In the genomic region with DNA sequence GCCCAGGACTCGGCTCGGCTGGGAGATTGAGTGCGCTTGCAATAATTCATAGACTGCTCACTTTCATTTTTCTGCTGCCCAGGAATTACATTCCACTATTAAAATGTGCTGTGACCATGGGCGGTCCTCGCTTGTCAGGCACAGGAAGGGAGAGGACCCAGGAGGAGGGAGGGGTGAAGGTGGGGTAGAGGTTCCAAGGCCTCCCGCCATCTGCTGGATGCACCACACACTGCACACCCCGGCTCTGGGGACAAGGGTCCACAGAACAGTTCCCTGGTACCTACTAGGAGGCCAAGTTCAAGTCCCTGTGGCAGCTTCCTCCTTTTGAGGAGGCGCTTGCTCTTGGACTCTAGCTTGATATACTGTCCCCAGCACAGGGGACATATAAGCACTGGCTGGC, we compare ENCODE assay signal across 25 mouse cellular contexts.
A peak's percentile ranks its signal among the peaks of the same experiment; 100 is the strongest.
DNase-seq lines count a peak whose midpoint lies in the region; ATAC-seq and TF ChIP-seq lines count a peak whose summit lies in the region.
"Had no signal": no experiment of that assay in that cellular context is flagged by ENCODE, and none has a peak within 500 bp of the region (broad histone marks: within the 10 kb centered on the region; RNA-seq: fewer than 3 reads in every experiment).

No protein-coding gene starts in this region.

- TF ChIP-seq EP300 in stomach, postnatal 0 days (optimal IDR thresholded peaks at IDR 0.05), result no peak

- 62% methylated on average over 8 of the region's 8 CpGs for WGBS in kidney, adult 2 months
- WGBS in thymus, adult 2 months, result 82% methylated on average over 8 of the region's 8 CpGs
- WGBS in stomach, postnatal 0 days, result 44% methylated on average over 8 of the region's 8 CpGs
- WGBS in forebrain, embryonic 11.5 days, result 76% methylated on average over 8 of the region's 8 CpGs

- H3K9me3 ChIP-seq in stomach, postnatal 0 days (ENCODE audit: control insufficient read depth, low read length), result no peaks in the 10 kb centered on the region
- no peaks in the 10 kb centered on the region for H3K9me3 ChIP-seq in forebrain, embryonic 11.5 days (ENCODE audit: control insufficient read depth, low read length)
- H3K9me3 ChIP-seq: embryonic facial prominence, embryonic 10.5 days; forebrain, embryonic 13.5 days; limb, embryonic 12.5 days; liver, embryonic 13.5 days; megakaryocyte, embryonic 14.5 days; stomach, embryonic 15.5 days had no signal

- no peak for ATAC-seq in stomach, postnatal 0 days (ENCODE audit: low FRiP score, low TSS enrichment)
- ATAC-seq in forebrain, embryonic 11.5 days (replicated peaks; ENCODE audit: low FRiP score), result no peak
- ATAC-seq: CD4-positive, CD25-positive, alpha-beta regulatory T cell, adult 4 months; forebrain, embryonic 13.5 days; hindbrain, embryonic 16.5 days; midbrain, embryonic 16.5 days had no signal

- H3K27ac ChIP-seq in kidney, adult 2 months (ENCODE audit: insufficient read depth, low read depth, low read length), result no peak overlapping the region
- H3K27ac ChIP-seq in thymus, adult 2 months (ENCODE audit: control insufficient read depth, insufficient read depth, low read length), result no peak overlapping the region
- no peak overlapping the region for H3K27ac ChIP-seq in stomach, postnatal 0 days (replicated peaks)
- H3K27ac ChIP-seq in forebrain, embryonic 11.5 days (ENCODE audit: low read depth, low read length), result no peak overlapping the region
- H3K27ac ChIP-seq: embryonic facial prominence, embryonic 10.5 days; forebrain, embryonic 13.5 days; limb, embryonic 12.5 days; liver, embryonic 13.5 days; stomach, embryonic 15.5 days had no signal

- no peak overlapping the region for H3K9ac ChIP-seq in stomach, postnatal 0 days (ENCODE audit: low read length)
- H3K9ac ChIP-seq in forebrain, embryonic 11.5 days (ENCODE audit: low read length), result no peak overlapping the region
- H3K9ac ChIP-seq: forebrain, embryonic 13.5 days; limb, embryonic 12.5 days; liver, embryonic 13.5 days; stomach, embryonic 15.5 days had no signal

- H3K27me3 ChIP-seq in kidney, adult 2 months (replicated peaks; ENCODE audit: control insufficient read depth, insufficient read depth, low read length), result no peaks in the 10 kb centered on the region
- H3K27me3 ChIP-seq in thymus, adult 2 months (ENCODE audit: control insufficient read depth, insufficient read depth, low read length), result no peaks in the 10 kb centered on the region
- no peaks in the 10 kb centered on the region for H3K27me3 ChIP-seq in stomach, postnatal 0 days (ENCODE audit: control insufficient read depth, insufficient read depth, low read length)
- no peaks in the 10 kb centered on the region; the same call in 1 of the 2 replicates for H3K27me3 ChIP-seq in forebrain, embryonic 11.5 days (ENCODE audit: control insufficient read depth, insufficient read depth, low read length)
- H3K27me3 ChIP-seq: stomach, embryonic 15.5 days had no signal

- H3K36me3 ChIP-seq in kidney, adult 2 months (ENCODE audit: control insufficient read depth, insufficient read depth, low read length), result no peaks in the 10 kb centered on the region
- H3K36me3 ChIP-seq in thymus, adult 2 months (ENCODE audit: control insufficient read depth, insufficient read depth, low read length), result no peaks in the 10 kb centered on the region
- no peaks in the 10 kb centered on the region for H3K36me3 ChIP-seq in stomach, postnatal 0 days (ENCODE audit: control insufficient read depth, insufficient read depth, low read length)
- H3K36me3 ChIP-seq in forebrain, embryonic 11.5 days (ENCODE audit: control insufficient read depth, insufficient read depth, low read length), result no peaks in the 10 kb centered on the region
- H3K36me3 ChIP-seq: embryonic facial prominence, embryonic 10.5 days; limb, embryonic 12.5 days; liver, embryonic 13.5 days; stomach, embryonic 15.5 days had no signal

- peak; percentile 22 for DNase-seq in adrenal gland, adult 2 months
- no peak for DNase-seq in adrenal gland, adult 18-20 months (ENCODE audit: low spot score in 2 of 2)
- DNase-seq in kidney, postnatal 10 days, result peak; percentile 16
- no peak for DNase-seq in kidney, adult 2 months
- peak; percentile 35 for DNase-seq in thymus, adult 2 months
- DNase-seq in thymus, adult 18-20 months, result no peak
- no peak for DNase-seq in stomach, postnatal 0 days (ENCODE audit: low spot score)
- DNase-seq in forebrain, embryonic 11.5 days (ENCODE audit: low spot score), result no peak
- DNase-seq: cerebellum, adult 9-10 months; gastrocnemius, postnatal 10 days; heart, adult 18-20 months; heart, postnatal 4 days; kidney, adult 8-10 months; kidney, postnatal 4 days; liver, embryonic 13.5 days; lung, postnatal 14 days; right cerebral cortex, postnatal 14 days had no signal

- no peak overlapping the region for H3K4me3 ChIP-seq in kidney, adult 2 months (ENCODE audit: insufficient read depth, low read depth, low read length)
- no peak overlapping the region for H3K4me3 ChIP-seq in thymus, adult 2 months (ENCODE audit: control insufficient read depth, insufficient read depth, low read length)
- H3K4me3 ChIP-seq in stomach, postnatal 0 days (ENCODE audit: low read depth, low read length), result no peak overlapping the region
- H3K4me3 ChIP-seq in forebrain, embryonic 11.5 days (ENCODE audit: low read depth, low read length), result no peak overlapping the region
- H3K4me3 ChIP-seq: embryonic facial prominence, embryonic 10.5 days; forebrain, embryonic 13.5 days; limb, embryonic 12.5 days; liver, embryonic 13.5 days; megakaryocyte, embryonic 14.5 days; stomach, embryonic 15.5 days had no signal

- H3K4me1 ChIP-seq in kidney, adult 2 months (ENCODE audit: control insufficient read depth, insufficient read depth, low read length), result no peaks in the 10 kb centered on the region
- peaks cover 46% of the 10 kb centered on the region for H3K4me1 ChIP-seq in thymus, adult 2 months (replicated peaks; ENCODE audit: control insufficient read depth, insufficient read depth, low read length)
- no peaks in the 10 kb centered on the region for H3K4me1 ChIP-seq in stomach, postnatal 0 days (replicated peaks; ENCODE audit: control insufficient read depth, insufficient read depth)
- H3K4me1 ChIP-seq in forebrain, embryonic 11.5 days (replicated peaks; ENCODE audit: control insufficient read depth, insufficient read depth, low read length), result peaks cover 2% of the 10 kb centered on the region; the same call in 1 of the 2 replicates
- H3K4me1 ChIP-seq: liver, embryonic 13.5 days; stomach, embryonic 15.5 days had no signal

- no peak for TF ChIP-seq POLR2A in kidney, adult 2 months (IDR thresholded peaks at IDR 0.05; ENCODE audit: low read depth, low read length)
- TF ChIP-seq POLR2A in thymus, adult 2 months (IDR thresholded peaks at IDR 0.05; ENCODE audit: control insufficient read depth, extremely low read depth, insufficient read depth, low read length, poor library complexity), result no peak

- no peak for TF ChIP-seq CTCF in kidney, adult 2 months (conservative IDR thresholded peaks at IDR 0.05; ENCODE audit: insufficient read depth, insufficient read length, low read depth, low read length)
- no peak for TF ChIP-seq CTCF in thymus, adult 2 months (IDR thresholded peaks at IDR 0.05; ENCODE audit: borderline replicate concordance, control insufficient read depth, extremely low read depth, insufficient read depth, low read length, poor library complexity)
- peak; percentile 48 for TF ChIP-seq CTCF in stomach, postnatal 0 days (IDR thresholded peaks at IDR 0.05; ENCODE audit: low read depth)

- 0 out of 2 replicates have a peak overlapping the region, but pooled peaks have one; percentile 3 for H3K4me2 ChIP-seq in stomach, postnatal 0 days (replicated peaks; ENCODE audit: low read depth)
- no peak overlapping the region for H3K4me2 ChIP-seq in forebrain, embryonic 11.5 days (ENCODE audit: low read depth, low read length, severe bottlenecking)
- H3K4me2 ChIP-seq: forebrain, embryonic 13.5 days; limb, embryonic 12.5 days; liver, embryonic 13.5 days; stomach, embryonic 15.5 days had no signal

Comparison
In these comparisons a context has a peak if more than half of its experiments do, and no peak if none do; other contexts are left out.
1. DNase-seq: peak in adrenal gland, adult 2 months (single experiment), kidney, postnatal 10 days (single experiment) and thymus, adult 2 months (single experiment); none in adrenal gland, adult 18-20 months (0 of 2), kidney, adult 2 months (single experiment), thymus, adult 18-20 months (0 of 2), stomach, postnatal 0 days (single experiment) and forebrain, embryonic 11.5 days (single experiment).